Mouse (Mus musculus) heart, embryonic 13.5 days (tissue): Measurements from ENCODE around the gene Mrpl23. TPM values are rescaled to one million over a fixed set of nuclear protein-coding genes. Genes with fewer than 3 reads are reported as not detected.

Source experiments
- ATAC-seq: fragments of 200-750 bp; cut with Nextera tagmentation; 2 replicates; pipeline ENCODE4 v1.8.0; 2017; ENCODE audit warnings: moderate TSS enrichment; ENCODE audit not compliant: insufficient number of reproducible peaks, low FRiP score, low TSS enrichment; ENCODE audit errors: extremely low read depth
- H3K27ac ChIP-seq: fragments of 300-500 bp; sonication (generic); replicated peaks from 2 replicates; pipeline ENCODE4 v1.5.1; 2015; ENCODE audit warnings: moderate library complexity, mild to moderate bottlenecking, inconsistent platforms
- H3K27me3 ChIP-seq: fragments of 300-500 bp; sonication (generic); replicated peaks from 2 replicates; pipeline ENCODE4 v1.6.1; 2015; ENCODE audit warnings: mild to moderate bottlenecking, inconsistent platforms
- H3K36me3 ChIP-seq: fragments of 300-500 bp; sonication (generic); 2 replicates; pipeline ENCODE4 v1.6.1; 2015; ENCODE audit warnings: mild to moderate bottlenecking, inconsistent platforms
- H3K4me1 ChIP-seq: fragments of 300-500 bp; sonication (generic); 2 replicates; pipeline ENCODE4 v1.6.1; 2015; ENCODE audit warnings: inconsistent platforms
- H3K4me2 ChIP-seq: fragments of 300-500 bp; sonication (generic); 2 replicates; pipeline ENCODE4 v1.6.1; 2015; ENCODE audit warnings: inconsistent platforms, mild to moderate bottlenecking, moderate library complexity
- H3K4me3 ChIP-seq: fragments of 300-500 bp; sonication (generic); 2 replicates; pipeline ENCODE4 v1.5.1; 2015; ENCODE audit warnings: moderate library complexity, mild to moderate bottlenecking, inconsistent platforms
- H3K9ac ChIP-seq: fragments of 300-500 bp; sonication (generic); 2 replicates; pipeline ENCODE4 v1.6.1; 2015; ENCODE audit warnings: inconsistent platforms, mild to moderate bottlenecking, moderate library complexity
- H3K9me3 ChIP-seq: fragments of 300-500 bp; sonication (generic); 2 replicates; pipeline ENCODE4 v1.6.1; 2016; ENCODE audit warnings: inconsistent platforms
- WGBS: fragments of 180-500 bp; shearing (Covaris S2); methylation state at CpG from one replicate; pipeline ENCODE4 v1.1.7; 2015; ENCODE audit warnings: mixed read lengths; 5-methylcytosine and 5-hydroxymethylcytosine counted together
- polyA plus RNA-seq: library from polyadenylated mRNA; unstranded; fragments of >200 nt; fragmentation: Nextera tagmentation; extraction: Ambion mirVana; gene quantifications from 2 replicates; pipeline ENCODE4 v1.2.1, GENCODE M21; 2015

Gene Mrpl23
- polyA plus RNA-seq, 1 experiment from 2014 or later: 17.7 TPM

DNA sequence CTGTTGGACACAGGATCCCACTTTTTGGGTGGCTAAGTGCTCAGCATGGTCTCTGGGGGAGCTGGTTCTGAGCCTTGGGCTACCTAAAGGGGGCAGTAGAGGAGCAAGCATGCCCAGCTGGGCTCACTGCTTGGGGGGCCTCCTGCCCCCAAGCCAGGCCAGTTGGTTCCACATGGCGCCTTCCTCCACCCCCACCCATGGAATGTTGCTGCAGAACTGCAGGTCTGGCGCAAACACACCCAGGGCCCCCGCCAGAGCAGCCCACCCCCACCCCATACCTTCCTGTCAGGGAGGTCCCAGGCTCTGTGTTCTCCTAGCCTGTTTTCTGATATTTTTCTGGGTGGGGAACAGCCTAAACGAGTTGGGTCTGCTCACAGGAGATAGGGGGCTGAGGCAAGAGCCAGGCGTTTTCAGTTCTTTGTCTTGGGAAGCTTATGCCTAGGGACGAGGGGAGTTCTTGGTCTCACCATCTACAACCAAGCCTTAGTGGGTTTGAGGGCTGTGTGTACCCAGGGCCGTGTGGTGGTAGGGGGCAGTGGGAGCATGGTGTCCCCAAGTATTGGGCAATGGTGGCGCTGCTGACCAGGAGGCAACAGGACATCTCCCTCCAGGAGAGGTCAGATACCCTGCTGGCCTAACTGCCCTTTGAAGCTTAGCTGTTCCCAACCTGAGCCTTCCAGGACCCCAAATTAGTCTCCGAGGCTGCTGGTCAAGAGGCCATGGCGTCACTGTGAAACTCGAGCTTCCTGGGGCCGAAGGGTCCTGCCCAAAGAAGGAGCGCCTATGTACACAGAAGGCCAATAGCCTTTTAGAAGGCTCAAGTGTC lies 20.3 kb downstream of the Mrpl23 start:
- ATAC-seq: no peak; the same call in 1 of the 2 replicates
- H3K27ac ChIP-seq: peak overlapping the region; percentile 91
- H3K4me3 ChIP-seq: no peak overlapping the region
- 20% methylated on average over 13 of the region's 13 CpGs for WGBS
- H3K36me3 ChIP-seq: no peaks in the 10 kb centered on the region
- peak overlapping the region; percentile 30 for H3K9ac ChIP-seq
- H3K4me2 ChIP-seq: 0 out of 2 replicates have a peak overlapping the region, but pooled peaks have one; percentile 6
- H3K9me3 ChIP-seq: no peaks in the 10 kb centered on the region
- no peaks in the 10 kb centered on the region for H3K27me3 ChIP-seq
- peaks cover 81% of the 10 kb centered on the region for H3K4me1 ChIP-seq

DNA sequence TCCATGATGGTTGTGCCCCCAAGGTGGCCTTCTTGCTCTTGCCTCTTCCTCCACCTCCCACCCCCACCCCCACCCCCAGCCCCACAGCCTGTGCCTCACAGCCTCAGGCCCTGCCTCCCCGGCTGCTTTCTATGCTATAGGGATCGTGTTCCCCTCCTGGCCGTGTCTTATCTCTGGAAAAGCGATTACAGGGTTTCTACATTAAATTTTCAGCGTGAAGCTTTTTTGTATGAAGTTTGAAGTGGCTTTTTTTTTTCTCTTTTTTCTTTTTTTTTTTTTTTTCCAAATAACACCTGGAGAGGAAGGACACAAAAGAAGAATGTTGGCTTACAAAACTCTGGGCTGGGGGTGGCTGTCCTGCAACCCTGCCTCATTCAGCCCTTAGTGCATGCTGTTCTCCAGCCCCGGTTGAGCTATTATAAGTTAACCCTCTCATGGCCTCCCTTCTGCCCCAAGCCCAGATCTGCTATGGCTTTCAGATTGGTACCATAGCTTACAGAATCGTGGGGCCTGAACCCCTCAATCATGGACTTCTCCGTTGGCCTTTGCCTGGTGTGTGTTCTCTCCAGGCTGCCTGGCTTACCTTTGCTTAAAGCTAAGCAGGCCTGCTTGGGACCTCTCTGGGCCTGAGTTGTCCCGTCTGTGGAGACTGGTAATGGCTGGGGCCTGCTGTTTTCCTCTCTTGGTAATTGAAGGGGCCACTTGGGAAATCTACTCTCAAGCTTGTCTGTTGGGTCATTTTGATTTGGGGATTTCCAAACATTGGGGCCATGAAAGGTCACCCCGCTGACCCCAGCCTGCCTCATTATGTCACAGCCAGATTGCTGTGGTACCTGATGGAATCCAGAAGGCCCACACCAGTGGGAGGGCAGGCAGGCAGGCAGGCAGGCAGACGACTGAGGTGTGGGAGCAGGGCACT lies 21.2 kb downstream of the Mrpl23 start:
- no peaks in the 10 kb centered on the region for H3K9me3 ChIP-seq
- 19% methylated on average over 11 of the region's 11 CpGs for WGBS
- H3K36me3 ChIP-seq: no peaks in the 10 kb centered on the region
- H3K27ac ChIP-seq: peak overlapping the region; percentile 91
- no peaks in the 10 kb centered on the region for H3K27me3 ChIP-seq
- H3K4me3 ChIP-seq: no peak overlapping the region
- peaks cover 76% of the 10 kb centered on the region for H3K4me1 ChIP-seq
- no peak for ATAC-seq
- peak overlapping the region; percentile 30 for H3K9ac ChIP-seq
- H3K4me2 ChIP-seq: 0 out of 2 replicates have a peak overlapping the region, but pooled peaks have one; percentile 6

DNA sequence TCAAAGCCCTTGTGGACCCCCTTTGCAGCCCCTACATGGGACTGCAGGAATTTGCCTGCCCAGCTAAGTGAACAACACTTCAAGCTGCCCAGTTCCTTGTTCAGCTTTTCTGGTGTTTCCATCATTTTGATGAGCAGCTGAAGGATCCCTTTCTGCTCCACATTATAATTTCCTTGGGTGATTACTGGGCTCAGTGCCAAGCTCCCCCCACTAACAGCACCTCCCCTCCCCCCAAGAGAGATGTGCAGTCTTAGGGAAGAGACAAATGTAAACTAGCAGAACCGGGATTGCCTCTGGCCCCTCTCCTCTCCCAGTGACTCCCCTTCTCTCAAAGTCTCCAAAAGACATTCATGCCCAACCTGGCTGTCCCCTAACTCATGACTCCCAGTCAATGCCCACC lies 22.1 kb downstream of the Mrpl23 start:
- H3K9ac ChIP-seq: peak overlapping the region; percentile 30
- H3K9me3 ChIP-seq: no peaks in the 10 kb centered on the region
- H3K4me3 ChIP-seq: no peak overlapping the region
- H3K4me2 ChIP-seq: no peak overlapping the region
- no peaks in the 10 kb centered on the region for H3K27me3 ChIP-seq
- 32% methylated on average over 1 of the region's 1 CpGs for WGBS
- peak overlapping the region; percentile 91 for H3K27ac ChIP-seq
- H3K4me1 ChIP-seq: peaks cover 74% of the 10 kb centered on the region
- no peaks in the 10 kb centered on the region for H3K36me3 ChIP-seq
- ATAC-seq: no peak

DNA sequence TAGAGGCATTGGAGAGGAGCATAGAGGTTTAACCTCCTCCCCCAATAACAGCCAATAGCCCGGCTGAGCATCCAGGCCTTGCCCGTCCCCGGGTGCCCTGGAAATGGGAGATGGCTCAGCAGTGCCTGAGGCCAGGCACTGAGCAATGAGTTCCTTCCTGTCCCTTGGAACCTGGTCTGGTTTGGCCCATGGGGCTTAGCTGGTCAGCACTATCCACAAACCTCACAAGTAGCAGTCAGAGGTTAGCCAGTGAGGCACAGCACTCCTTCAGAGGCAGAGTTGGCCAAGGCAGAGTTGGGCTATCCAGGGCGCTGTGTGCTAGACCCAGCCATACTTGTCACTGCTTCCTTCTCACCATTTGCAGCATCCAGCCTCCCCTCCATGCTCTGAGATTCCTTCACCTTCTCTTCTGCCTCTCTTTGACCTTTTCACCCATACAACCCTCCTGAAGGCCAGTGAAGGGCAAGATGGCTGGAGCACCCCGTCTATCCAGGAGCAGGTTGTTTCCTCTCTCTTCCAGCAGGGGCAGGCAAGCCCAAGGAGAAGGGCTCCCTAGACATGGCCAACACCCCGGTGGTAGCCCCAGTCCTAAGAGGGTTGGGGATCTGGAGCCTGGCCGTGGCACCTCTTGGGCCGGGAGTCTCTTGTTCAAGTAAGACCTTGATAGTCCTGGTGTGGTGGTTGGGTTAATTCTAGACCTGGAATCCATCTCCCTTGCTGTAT lies 23.0 kb downstream of the Mrpl23 start:
- Histone ChIP-seq H3K4me2 (no peak overlapping the region), H3K27me3 (no peaks in the 10 kb centered on the region), H3K27ac (no peak overlapping the region), H3K9ac (no peak overlapping the region), H3K9me3 (no peaks in the 10 kb centered on the region), H3K36me3 (no peaks in the 10 kb centered on the region), H3K4me1 (peaks cover 75% of the 10 kb centered on the region), H3K4me3 (no peak overlapping the region)
- ATAC-seq: no peak
- WGBS: 81% methylated on average over 8 of the region's 8 CpGs

DNA sequence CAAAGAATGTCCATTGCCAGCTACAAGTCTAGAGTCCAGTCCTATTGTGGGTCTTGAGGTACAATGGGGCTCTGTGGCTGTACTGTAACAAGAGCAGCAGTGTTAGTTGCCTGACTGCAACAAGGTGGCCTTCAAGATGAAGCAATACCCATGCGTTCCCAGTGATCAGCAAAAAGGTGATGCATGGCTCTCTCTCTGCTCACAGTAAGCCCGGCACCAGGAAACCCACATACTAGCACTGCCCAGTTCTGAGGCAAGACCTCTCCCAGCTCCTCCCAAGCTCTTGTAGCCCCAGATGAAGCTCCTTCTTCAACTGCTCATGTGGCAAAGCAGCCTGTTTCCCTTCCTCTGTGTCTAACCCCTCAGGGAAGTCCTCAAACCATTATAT lies 23.6 kb downstream of the Mrpl23 start:
- no peaks in the 10 kb centered on the region for H3K9me3 ChIP-seq
- no peaks in the 10 kb centered on the region for H3K27me3 ChIP-seq
- peaks cover 75% of the 10 kb centered on the region for H3K4me1 ChIP-seq
- H3K4me3 ChIP-seq: no peak overlapping the region
- WGBS: 86% methylated on average over 2 of the region's 2 CpGs
- no peaks in the 10 kb centered on the region for H3K36me3 ChIP-seq
- H3K4me2 ChIP-seq: no peak overlapping the region
- ATAC-seq: no peak
- no peak overlapping the region for H3K9ac ChIP-seq
- H3K27ac ChIP-seq: no peak overlapping the region

DNA sequence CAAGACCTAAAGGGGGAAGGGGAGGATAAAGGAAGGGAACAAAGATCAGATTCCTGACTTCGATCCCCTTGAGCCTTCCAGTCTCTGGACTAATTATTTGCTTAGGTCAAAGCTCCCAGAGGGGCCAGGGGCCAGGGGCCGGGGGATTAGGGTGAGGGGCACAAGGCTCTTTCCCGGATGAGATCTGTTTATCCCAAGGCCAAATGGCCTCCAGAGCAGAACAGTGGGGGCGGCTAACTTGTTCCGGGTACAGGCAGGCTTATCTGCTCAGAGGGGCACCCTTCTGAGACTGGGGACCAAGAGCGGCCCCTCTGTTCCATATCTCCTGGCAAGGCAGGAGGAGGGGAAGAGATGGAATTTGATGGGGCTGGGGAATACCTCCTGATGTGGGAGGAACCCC lies 25.2 kb downstream of the Mrpl23 start:
- no peak overlapping the region for H3K9ac ChIP-seq
- no peak overlapping the region for H3K4me3 ChIP-seq
- no peaks in the 10 kb centered on the region for H3K9me3 ChIP-seq
- no peaks in the 10 kb centered on the region for H3K27me3 ChIP-seq
- no peak overlapping the region for H3K27ac ChIP-seq
- no peaks in the 10 kb centered on the region for H3K36me3 ChIP-seq
- 25% methylated on average over 6 of the region's 6 CpGs for WGBS
- peaks cover 76% of the 10 kb centered on the region for H3K4me1 ChIP-seq
- ATAC-seq: no peak
- H3K4me2 ChIP-seq: no peak overlapping the region

DNA sequence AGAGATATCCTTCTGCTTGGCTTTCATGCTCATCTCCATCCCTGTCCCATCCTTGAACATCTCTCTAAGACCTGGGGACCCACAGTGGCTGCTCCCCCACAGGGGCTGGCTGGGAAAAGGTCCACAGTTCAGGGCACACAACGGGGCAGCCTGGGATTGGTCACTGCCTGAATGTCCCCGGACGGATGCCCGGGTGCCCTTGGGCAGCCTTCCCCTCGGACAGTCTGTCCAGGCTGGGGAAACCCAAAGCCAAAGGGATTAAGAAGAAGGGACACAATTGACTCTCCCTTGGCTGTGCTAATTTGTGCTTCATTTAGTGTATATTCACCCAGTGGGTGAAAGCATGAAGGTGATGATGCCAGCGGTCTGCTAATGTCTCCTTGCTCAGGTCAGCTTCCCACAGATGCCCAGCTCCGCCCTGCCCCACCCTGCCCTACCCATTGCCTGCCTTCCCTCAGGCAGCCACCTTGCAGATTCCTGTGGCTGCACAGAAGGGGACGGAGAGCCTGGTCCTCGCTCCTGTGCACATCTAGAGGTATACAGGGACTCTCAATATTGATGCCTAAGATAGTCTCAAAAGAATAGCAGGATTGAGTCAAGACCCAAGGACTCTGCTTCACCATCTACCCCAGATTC lies 26.1 kb downstream of the Mrpl23 start:
- no peak for ATAC-seq
- Histone ChIP-seq H3K27ac (no peak overlapping the region), H3K27me3 (no peaks in the 10 kb centered on the region), H3K4me1 (peaks cover 76% of the 10 kb centered on the region), H3K4me3 (no peak overlapping the region), H3K9ac (no peak overlapping the region), H3K9me3 (no peaks in the 10 kb centered on the region), H3K36me3 (no peaks in the 10 kb centered on the region), H3K4me2 (no peak overlapping the region)
- 88% methylated on average over 9 of the region's 9 CpGs for WGBS

DNA sequence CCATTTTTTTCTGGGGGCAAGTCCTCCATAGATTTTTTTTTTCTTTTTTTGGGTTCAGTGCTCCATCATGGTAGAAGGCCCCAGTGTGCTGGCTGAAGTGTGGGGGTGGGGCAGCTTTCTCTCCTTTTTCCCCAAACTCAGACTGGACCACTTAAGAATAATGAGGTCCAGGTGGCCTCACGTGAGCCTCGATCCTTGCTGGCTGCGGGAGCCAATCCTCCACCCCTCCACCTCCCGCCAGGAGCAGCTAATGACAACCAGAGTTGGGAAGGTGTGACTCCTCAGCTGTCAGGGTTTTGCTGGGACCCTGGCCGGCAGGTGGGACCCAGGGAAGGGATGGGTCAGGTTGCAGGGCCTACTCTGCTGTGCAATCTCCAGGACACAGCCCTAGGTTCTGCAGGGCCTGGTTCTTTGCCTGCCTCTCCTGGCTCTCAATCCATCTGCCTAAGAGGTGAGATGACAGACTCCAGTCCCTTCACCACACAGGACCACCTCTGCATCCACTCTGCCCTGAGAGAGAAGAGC lies 27.2 kb downstream of the Mrpl23 start:
- no peak for ATAC-seq
- Histone ChIP-seq H3K4me3 (no peak overlapping the region), H3K36me3 (no peaks in the 10 kb centered on the region), H3K9ac (peak overlapping the region; percentile 2; the same call in 1 of the 2 replicates), H3K9me3 (no peaks in the 10 kb centered on the region), H3K4me1 (peaks cover 75% of the 10 kb centered on the region), H3K27me3 (no peaks in the 10 kb centered on the region), H3K27ac (peak overlapping the region; percentile 52), H3K4me2 (no peak overlapping the region)
- WGBS: 47% methylated on average over 5 of the region's 5 CpGs

DNA sequence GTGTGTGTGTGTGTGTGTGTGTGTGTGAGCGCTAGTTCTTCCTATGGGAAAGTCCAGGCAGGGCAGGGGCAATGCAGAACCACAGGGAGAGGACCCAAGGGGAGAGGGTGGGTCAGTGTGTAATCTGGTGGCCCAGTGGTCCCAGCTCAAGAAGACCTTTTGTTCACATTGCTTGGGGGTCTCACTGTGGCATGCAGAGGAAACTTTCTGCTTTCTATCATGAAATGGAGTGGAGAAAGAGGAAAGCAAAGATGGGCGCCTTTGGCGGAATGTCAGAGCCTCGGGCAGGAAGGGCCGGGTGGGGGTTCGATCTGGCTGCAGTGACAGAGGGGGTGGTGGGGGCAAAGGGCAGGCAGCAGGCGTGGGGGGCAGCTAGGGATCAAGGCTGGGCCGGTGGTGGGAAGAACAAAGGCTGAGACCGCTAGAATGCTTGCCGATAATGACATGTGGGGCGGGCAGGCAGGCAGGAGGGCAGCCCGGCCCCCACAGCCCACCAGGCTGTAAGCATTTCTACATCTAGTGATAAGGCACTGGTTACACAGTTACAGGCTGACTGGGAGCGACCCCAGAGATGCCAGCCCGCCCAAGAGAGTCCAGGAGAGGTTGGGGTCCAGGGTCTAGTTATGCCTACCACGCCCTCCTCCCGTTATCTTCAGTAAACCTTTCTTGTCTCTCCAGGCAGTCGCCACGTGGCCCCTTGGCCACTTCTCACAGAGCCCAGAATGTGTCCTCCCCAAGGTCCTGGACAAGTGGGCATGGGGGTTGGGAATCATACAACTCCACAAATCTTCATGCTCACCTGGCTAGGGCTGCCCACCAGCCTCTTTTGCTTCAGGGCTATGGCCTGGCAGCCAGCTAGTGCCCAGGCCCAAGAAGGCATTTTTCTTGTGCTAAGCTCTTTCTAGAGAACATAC lies 28.7 kb downstream of the Mrpl23 start:
- H3K36me3 ChIP-seq: no peaks in the 10 kb centered on the region
- 13% methylated on average over 18 of the region's 18 CpGs for WGBS
- no peak; the same call in 1 of the 2 replicates for ATAC-seq
- H3K4me3 ChIP-seq: no peak overlapping the region
- H3K27ac ChIP-seq: peak overlapping the region; percentile 52
- peak overlapping the region; percentile 20 for H3K9ac ChIP-seq
- peak overlapping the region; percentile 4; the same call in 1 of the 2 replicates for H3K4me2 ChIP-seq
- no peaks in the 10 kb centered on the region for H3K9me3 ChIP-seq
- H3K27me3 ChIP-seq: no peaks in the 10 kb centered on the region
- peaks cover 76% of the 10 kb centered on the region for H3K4me1 ChIP-seq
